10 mouse cellular contexts compared by ENCODE assay signal in the genomic region with DNA sequence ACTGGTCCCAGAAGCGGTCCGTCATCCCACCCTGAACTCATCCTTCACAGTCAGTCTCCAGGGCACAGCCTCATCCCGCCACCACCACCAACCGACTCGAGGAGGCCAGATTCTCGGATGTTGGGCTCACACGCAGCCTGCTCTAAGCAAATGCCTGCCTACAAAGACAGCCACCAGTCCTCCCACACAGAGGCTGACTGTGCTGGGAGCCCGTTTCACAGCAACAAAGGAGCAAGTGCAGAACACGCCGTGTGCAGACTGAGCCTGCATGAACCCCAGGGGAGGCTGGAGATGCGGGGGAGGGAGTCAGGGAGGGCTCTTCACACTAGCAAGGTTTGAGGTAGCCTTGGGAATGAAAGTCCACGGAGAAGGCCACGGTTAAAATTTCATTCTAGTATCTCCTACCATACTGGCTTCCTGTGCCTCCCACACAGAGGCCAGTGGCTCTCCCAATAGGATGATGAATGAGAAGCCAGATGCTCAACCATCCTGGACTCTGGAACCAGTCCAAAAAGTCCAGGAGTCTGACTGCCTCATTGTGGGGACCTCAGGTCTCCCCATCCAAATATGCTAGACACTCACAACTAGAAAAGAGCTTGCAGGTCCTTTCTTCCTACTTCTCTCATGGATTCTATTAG. TPM values are rescaled to one million over a fixed set of nuclear protein-coding genes. Genes with fewer than 3 reads are reported as not detected.
A peak's percentile ranks its signal among the peaks of the same experiment; 100 is the strongest.
DNase-seq lines count a peak whose midpoint lies in the region; ATAC-seq and TF ChIP-seq lines count a peak whose summit lies in the region.
"Had no signal": no experiment of that assay in that cellular context is flagged by ENCODE, and none has a peak within 500 bp of the region (broad histone marks: within the 10 kb centered on the region; RNA-seq: fewer than 3 reads in every experiment).

No protein-coding gene starts in this region.

- no peak for DNase-seq in hindbrain, embryonic 10.5 days (ENCODE audit: low spot score)
- no peak for DNase-seq in hindbrain, embryonic 11.5 days (ENCODE audit: low spot score)
- DNase-seq in layer of hippocampus, adult 8-10 months (ENCODE audit: low spot score in 2 of 2), result peak; percentile 79 to 81
- peak; percentile 48 for DNase-seq in midbrain, postnatal 0 days (ENCODE audit: low spot score)
- DNase-seq in adipocyte (ENCODE audit: low spot score), result no peak
- DNase-seq in urinary bladder, postnatal 14 days (ENCODE audit: low spot score), result no peak
- DNase-seq in embryo, embryonic 11 days, result no peak
- DNase-seq: adrenal gland, postnatal 36 days had no signal

- peak overlapping the region; percentile 64; the same call in 1 of the 2 replicates for H3K27ac ChIP-seq in hindbrain, embryonic 10.5 days
- no peak overlapping the region for H3K27ac ChIP-seq in hindbrain, embryonic 11.5 days (ENCODE audit: low read depth, low read length)
- no peak overlapping the region for H3K27ac ChIP-seq in forebrain, embryonic 16.5 days (ENCODE audit: low read length)
- no peak overlapping the region for H3K27ac ChIP-seq in midbrain, postnatal 0 days (ENCODE audit: low read depth, low read length)
- H3K27ac ChIP-seq: liver, embryonic 15.5 days had no signal

- no peak for ATAC-seq in hindbrain, embryonic 11.5 days (ENCODE audit: low FRiP score)
- peak; percentile 69 for ATAC-seq in forebrain, embryonic 16.5 days
- ATAC-seq in midbrain, postnatal 0 days (ENCODE audit: low FRiP score), result 0 out of 2 replicates have a peak, but pooled peaks have one; percentile 41

- H3K4me1 ChIP-seq in hindbrain, embryonic 10.5 days (replicated peaks), result peaks cover 81% of the 10 kb centered on the region
- peaks cover 6% of the 10 kb centered on the region for H3K4me1 ChIP-seq in hindbrain, embryonic 11.5 days (replicated peaks; ENCODE audit: control insufficient read depth, insufficient read depth, low read length)
- peaks cover 73% of the 10 kb centered on the region for H3K4me1 ChIP-seq in forebrain, embryonic 16.5 days (replicated peaks; ENCODE audit: control insufficient read depth, insufficient read depth, low read length)
- H3K4me1 ChIP-seq in midbrain, postnatal 0 days (ENCODE audit: insufficient read depth, low read length), result peaks cover 14% of the 10 kb centered on the region
- H3K4me1 ChIP-seq: liver, embryonic 15.5 days had no signal

- TF ChIP-seq CTCF in midbrain, postnatal 0 days (IDR thresholded peaks at IDR 0.05), result no peak

- H3K4me3 ChIP-seq in hindbrain, embryonic 10.5 days, result no peak overlapping the region
- H3K4me3 ChIP-seq in hindbrain, embryonic 11.5 days (ENCODE audit: low read depth, low read length), result no peak overlapping the region
- no peak overlapping the region for H3K4me3 ChIP-seq in forebrain, embryonic 16.5 days (replicated peaks; ENCODE audit: low read length)
- no peak overlapping the region for H3K4me3 ChIP-seq in midbrain, postnatal 0 days (ENCODE audit: low read depth, low read length)
- H3K4me3 ChIP-seq: liver, embryonic 15.5 days had no signal

- H3K9ac ChIP-seq in hindbrain, embryonic 11.5 days (ENCODE audit: low read depth, low read length), result no peak overlapping the region
- H3K9ac ChIP-seq in forebrain, embryonic 16.5 days (replicated peaks; ENCODE audit: low read depth, low read length), result 0 out of 2 replicates have a peak overlapping the region, but pooled peaks have one; percentile 7
- H3K9ac ChIP-seq in midbrain, postnatal 0 days (replicated peaks; ENCODE audit: low read length, poor library complexity, severe bottlenecking), result 0 out of 2 replicates have a peak overlapping the region, but pooled peaks have one; percentile 8
- H3K9ac ChIP-seq: liver, embryonic 15.5 days had no signal

- H3K36me3 ChIP-seq in hindbrain, embryonic 10.5 days, result no peaks in the 10 kb centered on the region
- H3K36me3 ChIP-seq in hindbrain, embryonic 11.5 days (ENCODE audit: control insufficient read depth, insufficient read depth, low read length), result no peaks in the 10 kb centered on the region
- H3K36me3 ChIP-seq in forebrain, embryonic 16.5 days (ENCODE audit: control insufficient read depth, insufficient read depth), result no peaks in the 10 kb centered on the region
- H3K36me3 ChIP-seq in midbrain, postnatal 0 days (ENCODE audit: insufficient read depth, low read length), result no peaks in the 10 kb centered on the region
- H3K36me3 ChIP-seq: liver, embryonic 15.5 days had no signal

- WGBS in hindbrain, embryonic 10.5 days, result 62% methylated on average over 13 of the region's 13 CpGs
- WGBS in hindbrain, embryonic 11.5 days, result 55% methylated on average over 13 of the region's 13 CpGs
- WGBS in forebrain, embryonic 16.5 days, result 48% methylated on average over 13 of the region's 13 CpGs
- WGBS in midbrain, postnatal 0 days, result 44% methylated on average over 13 of the region's 13 CpGs

- H3K4me2 ChIP-seq in hindbrain, embryonic 11.5 days (replicated peaks; ENCODE audit: low read depth, low read length), result no peak overlapping the region
- no peak overlapping the region for H3K4me2 ChIP-seq in forebrain, embryonic 16.5 days (ENCODE audit: low read length)
- no peak overlapping the region for H3K4me2 ChIP-seq in midbrain, postnatal 0 days (ENCODE audit: low read depth, low read length, poor library complexity, severe bottlenecking)
- H3K4me2 ChIP-seq: liver, embryonic 15.5 days had no signal

- no peaks in the 10 kb centered on the region for H3K9me3 ChIP-seq in hindbrain, embryonic 10.5 days
- H3K9me3 ChIP-seq in hindbrain, embryonic 11.5 days (ENCODE audit: control insufficient read depth, low read length), result no peaks in the 10 kb centered on the region
- H3K9me3 ChIP-seq in forebrain, embryonic 16.5 days (ENCODE audit: control insufficient read depth, low read length), result no peaks in the 10 kb centered on the region
- no peaks in the 10 kb centered on the region for H3K9me3 ChIP-seq in midbrain, postnatal 0 days (ENCODE audit: low read length)
- H3K9me3 ChIP-seq: liver, embryonic 15.5 days had no signal

- no peaks in the 10 kb centered on the region for H3K27me3 ChIP-seq in hindbrain, embryonic 10.5 days (ENCODE audit: insufficient read depth, poor library complexity, severe bottlenecking)
- no peaks in the 10 kb centered on the region for H3K27me3 ChIP-seq in hindbrain, embryonic 11.5 days (ENCODE audit: control insufficient read depth, insufficient read depth, low read length)
- no peaks in the 10 kb centered on the region for H3K27me3 ChIP-seq in forebrain, embryonic 16.5 days (replicated peaks; ENCODE audit: control insufficient read depth, insufficient read depth, low read length)
- H3K27me3 ChIP-seq in midbrain, postnatal 0 days (ENCODE audit: insufficient read depth, low read length), result no peaks in the 10 kb centered on the region
- H3K27me3 ChIP-seq: liver, embryonic 15.5 days had no signal

RNA-seq across cellular contexts. Expression of gene Kalrn, which starts 59.3 kb away (rescaled TPM):
- polyA plus RNA-seq in hindbrain, embryonic 10.5 days (2016; fragmentation: Nextera tagmentation; extraction: Ambion mirVana), result 14.2 and 16.6 TPM in 2 replicates
- polyA plus RNA-seq in hindbrain, embryonic 11.5 days (2014; fragmentation: Nextera tagmentation; extraction: Ambion mirVana), result 20.8 and 25.6 TPM in 2 replicates
- 35.4 and 43.9 TPM in 2 replicates for polyA plus RNA-seq in forebrain, embryonic 16.5 days (2015; fragmentation: Nextera tagmentation; extraction: Ambion mirVana)
- 100 to 1,000 TPM; 495 to 557 (median 508) TPM for total RNA-seq in layer of hippocampus, adult 8-10 months (2022)
- 128 and 156 TPM in 2 replicates for total RNA-seq in midbrain, postnatal 0 days (2014; rRNA removed)
- polyA plus RNA-seq in midbrain, postnatal 0 days (2015; fragmentation: Nextera tagmentation; extraction: Ambion mirVana), result 18.2 and 23.6 TPM in 2 replicates

Comparison
In these comparisons a context has a peak if more than half of its experiments do, and no peak if none do; other contexts are left out.
1. DNase-seq: peak in layer of hippocampus, adult 8-10 months (2 of 2) and midbrain, postnatal 0 days (single experiment); none in hindbrain, embryonic 10.5 days (single experiment), hindbrain, embryonic 11.5 days (single experiment), adipocyte (single experiment), urinary bladder, postnatal 14 days (single experiment) and embryo, embryonic 11 days (single experiment).